Mouse (Mus musculus): ENCODE data around the gene Zfp777. TPM values are rescaled to one million over a fixed set of nuclear protein-coding genes. Genes with fewer than 3 reads are reported as not detected.
A peak's percentile ranks its signal among the peaks of the same experiment; 100 is the strongest.

Gene Zfp777
- polyA plus RNA-seq, 1 experiment from 2014 or later = 7.5 TPM

DNA sequence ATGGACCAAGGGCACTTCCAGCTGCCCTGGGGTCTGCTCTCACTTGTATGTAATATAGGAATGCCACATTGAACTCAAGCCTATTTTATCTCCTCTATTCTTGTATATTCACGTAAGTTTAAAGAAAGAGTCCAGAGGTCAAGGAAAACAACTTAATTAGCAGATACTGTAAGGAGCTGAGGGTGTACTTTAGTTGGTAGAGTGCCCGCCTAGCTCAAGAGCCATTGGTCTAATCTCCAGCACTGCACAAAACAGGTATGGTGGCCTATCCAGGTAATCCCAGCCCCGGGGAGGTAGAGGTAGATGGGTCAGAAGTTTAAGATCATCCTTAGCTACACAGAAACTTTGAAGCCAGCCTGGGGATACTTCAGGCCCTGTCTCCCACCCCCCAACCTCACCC, 18.8 kb upstream of the Zfp777 start:
- Histone ChIP-seq H3K36me3 (ENCODE audit: control insufficient read depth, insufficient read depth, low read length) (peaks cover 89% of the 10 kb centered on the region), H3K4me3 (ENCODE audit: low read depth, low read length) (no peak overlapping the region), H3K4me1 (ENCODE audit: control insufficient read depth, insufficient read depth, low read length) (no peaks in the 10 kb centered on the region), H3K9me3 (ENCODE audit: control insufficient read depth, low read length) (no peaks in the 10 kb centered on the region), H3K27ac (replicated peaks; ENCODE audit: low read depth, low read length) (no peak overlapping the region), H3K27me3 (replicated peaks; ENCODE audit: control insufficient read depth, insufficient read depth, low read length) (no peaks in the 10 kb centered on the region), H3K9ac (ENCODE audit: low read depth, low read length) (no peak overlapping the region), H3K4me2 (ENCODE audit: low read depth, low read length) (no peak overlapping the region)
- ATAC-seq (ENCODE audit: low read depth) = no peak
- WGBS = 93% methylated on average over 3 of the region's 3 CpGs
- no peak for DNase-seq (ENCODE audit: low spot score)

DNA sequence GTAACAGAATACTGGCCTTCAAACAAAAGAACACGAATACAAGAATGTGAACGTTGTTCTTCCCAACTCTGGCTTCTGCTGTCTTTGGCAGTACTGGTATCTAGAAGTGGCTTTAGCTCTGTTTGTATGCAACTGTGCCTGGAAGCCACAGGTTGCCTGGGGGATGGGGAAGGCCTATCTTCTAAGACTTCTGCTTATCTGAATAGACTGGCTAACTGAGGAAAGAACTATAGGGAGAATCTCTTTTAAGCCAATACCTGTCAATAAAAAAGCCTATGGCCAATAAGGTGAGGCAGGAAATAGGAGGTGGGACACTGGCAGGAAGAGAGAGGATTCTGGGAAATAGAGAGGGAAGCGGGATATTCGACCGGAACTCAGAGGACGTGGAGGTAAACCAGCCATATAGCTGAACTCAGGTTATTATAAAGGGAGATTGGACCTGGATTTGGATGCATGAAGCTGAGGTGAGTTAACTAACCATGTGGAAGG, 16.9 kb upstream of the Zfp777 start:
- ATAC-seq (ENCODE audit: low read depth) (no peak), DNase-seq (ENCODE audit: low spot score) (no peak)
- WGBS = 91% methylated on average over 6 of the region's 6 CpGs

DNA sequence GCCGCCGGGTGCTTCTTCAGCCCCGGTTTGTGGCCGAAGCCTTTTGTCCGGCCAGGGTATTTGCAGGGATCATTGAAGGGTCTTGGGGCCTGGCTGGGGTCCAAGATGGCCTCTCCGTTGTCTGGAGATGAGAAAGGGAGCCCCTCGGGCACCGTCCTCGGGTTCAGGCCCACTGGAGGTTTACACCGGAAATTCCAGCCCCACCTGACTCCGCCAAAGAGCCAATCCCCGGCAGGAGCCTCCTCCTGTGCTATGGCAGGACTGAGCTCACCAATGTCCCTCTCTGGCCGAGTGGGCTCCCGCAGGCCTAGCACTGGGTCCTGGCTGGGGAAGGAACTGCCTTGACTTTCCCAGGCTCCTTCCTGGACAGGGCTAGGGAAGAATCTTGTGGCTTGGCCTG, 15.7 kb upstream of the Zfp777 start:
- no peak for ATAC-seq (ENCODE audit: low read depth)
- H3K36me3 ChIP-seq (ENCODE audit: control insufficient read depth, insufficient read depth, low read length) = peaks cover 89% of the 10 kb centered on the region

More for the DNA sequence above, 16.9 kb upstream of the Zfp777 start:
- no peak overlapping the region for H3K4me3 ChIP-seq (ENCODE audit: low read depth, low read length)
- H3K36me3 ChIP-seq (ENCODE audit: control insufficient read depth, insufficient read depth, low read length) = peaks cover 90% of the 10 kb centered on the region
- no peaks in the 10 kb centered on the region for H3K27me3 ChIP-seq (replicated peaks; ENCODE audit: control insufficient read depth, insufficient read depth, low read length)
- no peak overlapping the region for H3K27ac ChIP-seq (replicated peaks; ENCODE audit: low read depth, low read length)
- no peak overlapping the region for H3K9ac ChIP-seq (ENCODE audit: low read depth, low read length)
- no peaks in the 10 kb centered on the region for H3K9me3 ChIP-seq (ENCODE audit: control insufficient read depth, low read length)
- H3K4me2 ChIP-seq (ENCODE audit: low read depth, low read length) = no peak overlapping the region
- H3K4me1 ChIP-seq (ENCODE audit: control insufficient read depth, insufficient read depth, low read length) = no peaks in the 10 kb centered on the region

DNA sequence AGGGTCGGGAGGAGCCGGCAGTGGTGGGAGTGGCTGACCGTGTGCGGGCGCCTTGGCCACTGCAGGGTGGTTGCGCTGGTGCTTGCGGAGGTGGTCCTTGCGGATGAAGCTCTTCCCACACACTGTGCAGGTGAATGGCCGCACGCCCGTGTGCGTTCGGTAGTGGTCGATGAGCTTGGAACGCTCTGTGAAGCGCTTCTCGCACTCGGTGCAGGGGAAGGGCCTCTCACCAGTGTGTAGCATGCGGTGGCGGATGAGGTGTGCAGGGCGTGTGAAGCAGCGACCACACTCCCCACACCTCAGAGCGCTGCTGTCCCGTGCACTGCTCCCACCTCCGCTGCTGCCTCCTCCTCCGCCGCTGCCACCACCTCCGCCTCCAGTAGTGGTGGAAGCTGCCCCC, 15.2 kb upstream of the Zfp777 start:
- ATAC-seq (ENCODE audit: low read depth) (no peak), DNase-seq (ENCODE audit: low spot score) (no peak)
- no peak overlapping the region for H3K4me2 ChIP-seq (ENCODE audit: low read depth, low read length)
- no peak overlapping the region for H3K9ac ChIP-seq (ENCODE audit: low read depth, low read length)
- 97% methylated on average over 23 of the region's 28 CpGs for WGBS
- peaks cover 84% of the 10 kb centered on the region for H3K36me3 ChIP-seq (ENCODE audit: control insufficient read depth, insufficient read depth, low read length)
- no peaks in the 10 kb centered on the region for H3K9me3 ChIP-seq (ENCODE audit: control insufficient read depth, low read length)
- H3K27ac ChIP-seq (replicated peaks; ENCODE audit: low read depth, low read length) = no peak overlapping the region
- H3K4me1 ChIP-seq (ENCODE audit: control insufficient read depth, insufficient read depth, low read length) = no peaks in the 10 kb centered on the region
- no peak overlapping the region for H3K4me3 ChIP-seq (ENCODE audit: low read depth, low read length)
- H3K27me3 ChIP-seq (replicated peaks; ENCODE audit: control insufficient read depth, insufficient read depth, low read length) = no peaks in the 10 kb centered on the region

More for the DNA sequence above, 15.7 kb upstream of the Zfp777 start:
- Histone ChIP-seq H3K27me3 (replicated peaks; ENCODE audit: control insufficient read depth, insufficient read depth, low read length) (no peaks in the 10 kb centered on the region), H3K9me3 (ENCODE audit: control insufficient read depth, low read length) (no peaks in the 10 kb centered on the region), H3K4me2 (ENCODE audit: low read depth, low read length) (no peak overlapping the region), H3K4me1 (ENCODE audit: control insufficient read depth, insufficient read depth, low read length) (no peaks in the 10 kb centered on the region), H3K27ac (replicated peaks; ENCODE audit: low read depth, low read length) (no peak overlapping the region), H3K4me3 (ENCODE audit: low read depth, low read length) (no peak overlapping the region), H3K9ac (ENCODE audit: low read depth, low read length) (no peak overlapping the region)
- DNase-seq (ENCODE audit: low spot score) = no peak
- 89% methylated on average over 12 of the region's 14 CpGs for WGBS

GRCm38 (mm10) chr6:48060895-48061294, 12.2 kb upstream of the Zfp777 start:
- no peak for ATAC-seq (ENCODE audit: low read depth)
- Histone ChIP-seq H3K27me3 (replicated peaks; ENCODE audit: control insufficient read depth, insufficient read depth, low read length) (no peaks in the 10 kb centered on the region), H3K9me3 (ENCODE audit: control insufficient read depth, low read length) (no peaks in the 10 kb centered on the region), H3K4me3 (ENCODE audit: low read depth, low read length) (no peak overlapping the region), H3K9ac (ENCODE audit: low read depth, low read length) (no peak overlapping the region), H3K36me3 (ENCODE audit: control insufficient read depth, insufficient read depth, low read length) (peaks cover 54% of the 10 kb centered on the region), H3K27ac (replicated peaks; ENCODE audit: low read depth, low read length) (no peak overlapping the region), H3K4me2 (ENCODE audit: low read depth, low read length) (no peak overlapping the region), H3K4me1 (ENCODE audit: control insufficient read depth, insufficient read depth, low read length) (no peaks in the 10 kb centered on the region)
- no peak for DNase-seq (ENCODE audit: low spot score)
- WGBS = 100% methylated on average over 1 of the region's 1 CpGs

- H3K36me3 ChIP-seq (ENCODE audit: control insufficient read depth, insufficient read depth, low read length) = peaks cover 49% of the 10 kb centered on the region
- H3K27me3 ChIP-seq (replicated peaks; ENCODE audit: control insufficient read depth, insufficient read depth, low read length) = no peaks in the 10 kb centered on the region
- WGBS = 83% methylated on average over 2 of the region's 2 CpGs
- no peaks in the 10 kb centered on the region for H3K4me1 ChIP-seq (ENCODE audit: control insufficient read depth, insufficient read depth, low read length)
- no peak overlapping the region for H3K27ac ChIP-seq (replicated peaks; ENCODE audit: low read depth, low read length)
- no peak overlapping the region for H3K4me2 ChIP-seq (ENCODE audit: low read depth, low read length)
- no peak overlapping the region for H3K4me3 ChIP-seq (ENCODE audit: low read depth, low read length)
- H3K9me3 ChIP-seq (ENCODE audit: control insufficient read depth, low read length) = no peaks in the 10 kb centered on the region
- no peak for ATAC-seq (ENCODE audit: low read depth)
- no peak overlapping the region for H3K9ac ChIP-seq (ENCODE audit: low read depth, low read length)
- no peak for DNase-seq (ENCODE audit: low spot score)
Measured at GRCm38 (mm10) chr6:48060421-48060820, 11.7 kb upstream of the Zfp777 start.

- Histone ChIP-seq H3K36me3 (ENCODE audit: control insufficient read depth, insufficient read depth, low read length) (no peaks in the 10 kb centered on the region), H3K27me3 (replicated peaks; ENCODE audit: control insufficient read depth, insufficient read depth, low read length) (no peaks in the 10 kb centered on the region), H3K4me3 (ENCODE audit: low read depth, low read length) (no peak overlapping the region), H3K9me3 (ENCODE audit: control insufficient read depth, low read length) (no peaks in the 10 kb centered on the region), H3K4me2 (ENCODE audit: low read depth, low read length) (no peak overlapping the region), H3K27ac (replicated peaks; ENCODE audit: low read depth, low read length) (no peak overlapping the region), H3K9ac (ENCODE audit: low read depth, low read length) (no peak overlapping the region), H3K4me1 (ENCODE audit: control insufficient read depth, insufficient read depth, low read length) (peaks cover 2% of the 10 kb centered on the region; the same call in 1 of the 2 replicates)
- 81% methylated on average over 6 of the region's 6 CpGs for WGBS
- DNase-seq (ENCODE audit: low spot score) = no peak
- no peak for ATAC-seq (ENCODE audit: low read depth)
Measured at GRCm38 (mm10) chr6:48052136-48052535, 3.4 kb upstream of the Zfp777 start.

- ATAC-seq (ENCODE audit: low read depth) = no peak
Measured at GRCm38 (mm10) chr6:48051666-48052065, 3.0 kb upstream of the Zfp777 start.

DNA sequence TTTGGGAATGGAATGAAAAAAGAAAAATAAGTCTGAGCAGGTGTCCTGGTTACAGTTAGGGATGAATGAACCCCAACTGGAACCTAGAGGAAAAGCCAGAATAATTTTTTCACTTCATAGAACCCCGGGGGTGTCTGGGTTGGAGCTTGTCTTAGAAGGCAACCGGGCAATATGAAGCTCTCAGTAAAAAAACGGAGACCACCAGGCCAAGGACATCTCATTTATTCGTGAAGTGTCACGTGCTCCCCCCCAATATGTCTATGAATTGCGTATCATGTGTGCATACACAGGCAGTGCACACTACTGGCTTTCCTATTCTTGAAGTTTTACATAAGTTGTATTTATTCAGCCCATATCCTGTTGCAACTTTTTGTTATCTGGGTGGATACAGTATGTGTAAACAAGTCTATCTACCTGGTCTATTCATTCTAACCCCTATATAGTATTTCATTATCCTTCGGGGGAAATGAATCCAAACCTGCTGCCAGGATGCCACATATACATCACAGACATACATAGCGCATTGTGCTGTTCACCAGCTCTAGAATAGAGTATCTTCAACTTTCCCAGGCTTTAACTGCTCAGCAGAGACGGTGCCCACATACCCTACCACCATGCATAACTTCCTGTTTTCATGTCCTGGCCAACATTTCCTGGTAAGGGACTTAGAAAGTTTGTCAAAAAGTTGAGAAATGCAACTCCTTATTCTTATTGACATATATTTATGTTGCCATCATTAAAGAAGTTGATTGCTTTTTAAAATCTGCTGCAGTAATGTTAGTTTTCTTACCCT, 758 bp upstream of the Zfp777 start:
- H3K9me3 ChIP-seq (ENCODE audit: control insufficient read depth, low read length) = no peaks in the 10 kb centered on the region
- peak overlapping the region; percentile 90 for H3K4me2 ChIP-seq (ENCODE audit: low read depth, low read length)
- no peak overlapping the region for H3K27ac ChIP-seq (replicated peaks; ENCODE audit: low read depth, low read length)
- H3K9ac ChIP-seq (ENCODE audit: low read depth, low read length) = peak overlapping the region; percentile 83
- peaks cover 8% of the 10 kb centered on the region; the same call in 1 of the 2 replicates for H3K4me1 ChIP-seq (ENCODE audit: control insufficient read depth, insufficient read depth, low read length)
- H3K27me3 ChIP-seq (replicated peaks; ENCODE audit: control insufficient read depth, insufficient read depth, low read length) = no peaks in the 10 kb centered on the region
- DNase-seq (ENCODE audit: low spot score) = no peak
- peak overlapping the region; percentile 76 for H3K4me3 ChIP-seq (ENCODE audit: low read depth, low read length)
- 53% methylated on average over 9 of the region's 9 CpGs for WGBS
- peaks cover 7% of the 10 kb centered on the region; the same call in 1 of the 2 replicates for H3K36me3 ChIP-seq (ENCODE audit: control insufficient read depth, insufficient read depth, low read length)
- ATAC-seq (ENCODE audit: low read depth) = no peak

More at GRCm38 (mm10) chr6:48051666-48052065, 3.0 kb upstream of the Zfp777 start:
- H3K27me3 ChIP-seq (replicated peaks; ENCODE audit: control insufficient read depth, insufficient read depth, low read length) = no peaks in the 10 kb centered on the region
- no peak overlapping the region for H3K4me3 ChIP-seq (ENCODE audit: low read depth, low read length)
- no peaks in the 10 kb centered on the region for H3K36me3 ChIP-seq (ENCODE audit: control insufficient read depth, insufficient read depth, low read length)
- H3K9ac ChIP-seq (ENCODE audit: low read depth, low read length) = no peak overlapping the region
- H3K4me2 ChIP-seq (ENCODE audit: low read depth, low read length) = no peak overlapping the region
- WGBS = 79% methylated on average over 2 of the region's 2 CpGs
- peaks cover 7% of the 10 kb centered on the region; the same call in 1 of the 2 replicates for H3K4me1 ChIP-seq (ENCODE audit: control insufficient read depth, insufficient read depth, low read length)
- DNase-seq (ENCODE audit: low spot score) = no peak
- H3K27ac ChIP-seq (replicated peaks; ENCODE audit: low read depth, low read length) = no peak overlapping the region
- H3K9me3 ChIP-seq (ENCODE audit: control insufficient read depth, low read length) = no peaks in the 10 kb centered on the region

Measured in embryonic facial prominence, embryonic 14.5 days (tissue).